Mouse (Mus musculus): ENCODE data around the gene Syt11. TPM values are rescaled to one million over a fixed set of nuclear protein-coding genes. Genes with fewer than 3 reads are reported as not detected.
A peak's percentile ranks its signal among the peaks of the same experiment; 100 is the strongest.
"Not testable (repeated sequence)": the region's sequence is repeated elsewhere in the genome, so short reads cannot be mapped to it uniquely, and the experiment has no call there.

Gene Syt11
- polyA plus RNA-seq, 1 experiment from 2014 or later, result 6.2 TPM

GRCm38 (mm10) chr3:88756276-88756675 lies 18.7 kb downstream of the Syt11 start:
- Histone ChIP-seq H3K79me2 (ENCODE audit: inconsistent target) (no peaks in the 10 kb centered on the region), H3K4me3 (ENCODE audit: inconsistent target) (no peak overlapping the region), H3K36me3 (ENCODE audit: inconsistent target) (no peaks in the 10 kb centered on the region), H3K27ac (no peak overlapping the region)
- WGBS (ENCODE audit: missing documents), result 77% methylated on average over 3 of the region's 4 CpGs

- Histone ChIP-seq H3K27ac (no peak overlapping the region), H3K79me2 (ENCODE audit: inconsistent target) (no peaks in the 10 kb centered on the region), H3K36me3 (ENCODE audit: inconsistent target) (no peaks in the 10 kb centered on the region), H3K4me3 (ENCODE audit: inconsistent target) (no peak overlapping the region)
- 91% methylated on average over 3 of the region's 3 CpGs for WGBS (ENCODE audit: missing documents)
Measured at GRCm38 (mm10) chr3:88755541-88755940, 19.4 kb downstream of the Syt11 start.

GRCm38 (mm10) chr3:88754283-88754682 lies 20.7 kb downstream of the Syt11 start:
- Histone ChIP-seq H3K27ac (no peak overlapping the region), H3K4me3 (ENCODE audit: inconsistent target) (no peak overlapping the region), H3K36me3 (ENCODE audit: inconsistent target) (no peaks in the 10 kb centered on the region), H3K79me2 (ENCODE audit: inconsistent target) (no peaks in the 10 kb centered on the region)
- 80% methylated on average over 4 of the region's 4 CpGs for WGBS (ENCODE audit: missing documents)

GRCm38 (mm10) chr3:88746871-88747231 lies 28.1 kb downstream of the Syt11 start:
- no peak overlapping the region for H3K4me3 ChIP-seq (ENCODE audit: inconsistent target)
- H3K36me3 ChIP-seq (ENCODE audit: inconsistent target), result no peaks in the 10 kb centered on the region
- H3K79me2 ChIP-seq (ENCODE audit: inconsistent target), result no peaks in the 10 kb centered on the region
- 77% methylated on average over 4 of the region's 4 CpGs for WGBS (ENCODE audit: missing documents)
- peak overlapping the region; percentile 85 for H3K27ac ChIP-seq

GRCm38 (mm10) chr3:88746139-88746870 lies 28.7 kb downstream of the Syt11 start:
- H3K36me3 ChIP-seq (ENCODE audit: inconsistent target), result no peaks in the 10 kb centered on the region
- no peak overlapping the region for H3K4me3 ChIP-seq (ENCODE audit: inconsistent target)
- WGBS (ENCODE audit: missing documents), result 70% methylated on average over 11 of the region's 15 CpGs
- H3K27ac ChIP-seq, result peak overlapping the region; percentile 85
- no peaks in the 10 kb centered on the region for H3K79me2 ChIP-seq (ENCODE audit: inconsistent target)

GRCm38 (mm10) chr3:88745534-88745933 lies 29.4 kb downstream of the Syt11 start:
- Histone ChIP-seq H3K79me2 (ENCODE audit: inconsistent target) (no peaks in the 10 kb centered on the region), H3K36me3 (ENCODE audit: inconsistent target) (no peaks in the 10 kb centered on the region), H3K4me3 (ENCODE audit: inconsistent target) (no peak overlapping the region), H3K27ac (peak overlapping the region; percentile 85)
- WGBS (ENCODE audit: missing documents), result 81% methylated on average over 9 of the region's 9 CpGs

GRCm38 (mm10) chr3:88740147-88740546 lies 34.8 kb downstream of the Syt11 start:
- H3K79me2 ChIP-seq (ENCODE audit: inconsistent target), result no peaks in the 10 kb centered on the region

GRCm38 (mm10) chr3:88738641-88739040 lies 36.3 kb downstream of the Syt11 start:
- H3K36me3 ChIP-seq (ENCODE audit: inconsistent target), result no peaks in the 10 kb centered on the region
- no peak overlapping the region for H3K4me3 ChIP-seq (ENCODE audit: inconsistent target)
- H3K27ac ChIP-seq, result no peak overlapping the region
- no peaks in the 10 kb centered on the region for H3K79me2 ChIP-seq (ENCODE audit: inconsistent target)
- 19% methylated on average over 3 of the region's 3 CpGs for WGBS (ENCODE audit: missing documents)

More at GRCm38 (mm10) chr3:88740147-88740546, 34.8 kb downstream of the Syt11 start:
- 83% methylated on average over 3 of the region's 3 CpGs for WGBS (ENCODE audit: missing documents)
- Histone ChIP-seq H3K4me3 (ENCODE audit: inconsistent target) (no peak overlapping the region), H3K27ac (no peak overlapping the region), H3K36me3 (ENCODE audit: inconsistent target) (no peaks in the 10 kb centered on the region)

- Histone ChIP-seq H3K79me2 (ENCODE audit: inconsistent target) (no peaks in the 10 kb centered on the region), H3K27ac (no peak overlapping the region), H3K36me3 (ENCODE audit: inconsistent target) (no peaks in the 10 kb centered on the region), H3K4me3 (ENCODE audit: inconsistent target) (no peak overlapping the region)
- 94% methylated on average over 2 of the region's 2 CpGs for WGBS (ENCODE audit: missing documents)
Measured at GRCm38 (mm10) chr3:88736556-88736955, 38.4 kb downstream of the Syt11 start.

- Histone ChIP-seq H3K27ac (0 out of 2 replicates have a peak overlapping the region, but pooled peaks have one; percentile 82), H3K36me3 (ENCODE audit: inconsistent target) (peaks cover 11% of the 10 kb centered on the region; the same call in 1 of the 2 replicates), H3K4me3 (ENCODE audit: inconsistent target) (no peak overlapping the region), H3K79me2 (ENCODE audit: inconsistent target) (peaks cover 63% of the 10 kb centered on the region)
- WGBS (ENCODE audit: missing documents), result 38% methylated on average over 2 of the region's 2 CpGs
Measured at GRCm38 (mm10) chr3:88719098-88719497, 55.9 kb downstream of the Syt11 start.

GRCm38 (mm10) chr3:88717831-88718230 lies 57.1 kb downstream of the Syt11 start:
- Histone ChIP-seq H3K27ac (peak overlapping the region; percentile 82), H3K4me3 (ENCODE audit: inconsistent target) (peak overlapping the region; percentile 96), H3K79me2 (ENCODE audit: inconsistent target) (peaks cover 52% of the 10 kb centered on the region), H3K36me3 (ENCODE audit: inconsistent target) (peaks cover 12% of the 10 kb centered on the region)
- WGBS (ENCODE audit: missing documents), result 0% methylated on average over 1 of the region's 1 CpGs

GRCm38 (mm10) chr3:88717198-88717798 lies 57.7 kb downstream of the Syt11 start:
- Histone ChIP-seq H3K27ac (peak overlapping the region; percentile 82), H3K4me3 (ENCODE audit: inconsistent target) (peak overlapping the region; percentile 96), H3K79me2 (ENCODE audit: inconsistent target) (peaks cover 51% of the 10 kb centered on the region), H3K36me3 (ENCODE audit: inconsistent target) (peaks cover 17% of the 10 kb centered on the region)
- 7% methylated on average over 9 of the region's 9 CpGs for WGBS (ENCODE audit: missing documents)

- Histone ChIP-seq H3K4me3 (ENCODE audit: inconsistent target) (peak within 1 kb of the TSS; percentile 96), H3K79me2 (ENCODE audit: inconsistent target) (peaks cover 44% of the 10 kb centered on the region), H3K27ac (peak within 1 kb of the TSS; percentile 82), H3K36me3 (ENCODE audit: inconsistent target) (peaks cover 24% of the 10 kb centered on the region)
- 2% methylated on average over 26 of the region's 27 CpGs for WGBS (ENCODE audit: missing documents)
Measured at GRCm38 (mm10) chr3:88716399-88717197, 58.4 kb downstream of the Syt11 start, which contains the start of gene Rit1. Rit1 (plus strand) TSS chr3:88716838.

GRCm38 (mm10) chr3:88715716-88716115 lies 59.2 kb downstream of the Syt11 start:
- H3K36me3 ChIP-seq (ENCODE audit: inconsistent target), result peaks cover 33% of the 10 kb centered on the region
- WGBS (ENCODE audit: missing documents), result 91% methylated on average over 4 of the region's 5 CpGs
- peaks cover 39% of the 10 kb centered on the region for H3K79me2 ChIP-seq (ENCODE audit: inconsistent target)
- not testable (repeated sequence) for H3K4me3 ChIP-seq (ENCODE audit: inconsistent target); H3K27ac ChIP-seq

- Histone ChIP-seq H3K36me3 (ENCODE audit: inconsistent target) (peaks cover 36% of the 10 kb centered on the region), H3K27ac (no peak overlapping the region), H3K79me2 (ENCODE audit: inconsistent target) (peaks cover 30% of the 10 kb centered on the region), H3K4me3 (ENCODE audit: inconsistent target) (no peak overlapping the region)
- 77% methylated on average over 2 of the region's 2 CpGs for WGBS (ENCODE audit: missing documents)
Measured at GRCm38 (mm10) chr3:88714725-88715124, 60.2 kb downstream of the Syt11 start.

Data from macrophage (primary cell).